In genomic region chr13:112835113-112835512, GRCm38 (mm10) we compare ENCODE assay signal across 8 mouse cellular contexts. TPM values are rescaled to one million over a fixed set of nuclear protein-coding genes. Genes with fewer than 3 reads are reported as not detected.
DNase-seq lines count a peak whose midpoint lies in the region; ATAC-seq and TF ChIP-seq lines count a peak whose summit lies in the region.

No protein-coding gene starts in this region.

- TF ChIP-seq POLR2A in lung, adult 2 months (IDR thresholded peaks at IDR 0.05; ENCODE audit: borderline replicate concordance, extremely low read depth, low read depth, low read length), result no peak

- WGBS in lung, adult 2 months, result 40% methylated on average over 12 of the region's 12 CpGs

- intact Hi-C loops in gastrocnemius, postnatal 14 days (cut with DNase I; ENCODE audit: low total_unique reads), result no loop called here

- H3K27me3 ChIP-seq in G1E (ENCODE audit: insufficient read depth, low read length), result no peaks in the 10 kb centered on the region

- ATAC-seq in G1E (ENCODE audit: extremely low read depth, insufficient number of reproducible peaks, low FRiP score, poor library complexity, severe bottlenecking), result no peak

- H3K9me3 ChIP-seq in G1E (replicated peaks), result 0 out of 2 replicates have a peak, but pooled peaks cover 2% of the 10 kb centered on the region

- peak overlapping the region; percentile 57; the same call in 1 of the 2 replicates for H3K4me3 ChIP-seq in G1E (ENCODE audit: low read depth, low read length)
- H3K4me3 ChIP-seq in lung, adult 2 months (replicated peaks; ENCODE audit: extremely low read depth, low read depth, low read length), result no peak overlapping the region

- peaks cover 14% of the 10 kb centered on the region for H3K36me3 ChIP-seq in G1E (replicated peaks)

- TF ChIP-seq CTCF in G1E (IDR thresholded peaks at IDR 0.05; ENCODE audit: low read depth, low read length), result no peak
- TF ChIP-seq CTCF in lung, adult 2 months (IDR thresholded peaks at IDR 0.05; ENCODE audit: insufficient read depth, low read length), result no peak

- peaks cover 68% of the 10 kb centered on the region for H3K4me1 ChIP-seq in G1E (ENCODE audit: insufficient read depth, low read depth, low read length)
- peaks cover 14% of the 10 kb centered on the region for H3K4me1 ChIP-seq in lung, adult 2 months (ENCODE audit: control insufficient read depth, insufficient read depth, low read length)

- DNase-seq in cerebellum, adult 18-20 months, result peak; percentile 23 to 25
- no peak for DNase-seq in cerebellum, adult 9-11 months
- no peak for DNase-seq in G1E (ENCODE audit: low spot score)
- DNase-seq in gastrocnemius, postnatal 14 days, result peak; percentile 66
- DNase-seq in lung, adult 2 months, result peak; percentile 14
- no peak for DNase-seq in left cerebral cortex, adult 11 months (ENCODE audit: low spot score)
- DNase-seq in ovary, postnatal 14 days (ENCODE audit: low spot score), result no peak
- no peak for DNase-seq in layer of hippocampus, postnatal 14 days (ENCODE audit: low spot score in 2 of 2)

RNA-seq across cellular contexts. Expression of gene Plpp1, which starts 34.5 kb away (rescaled TPM):
- 12.3 and 19.4 TPM in 2 replicates for total RNA-seq in G1E (2014; fragmentation: Nextera tagmentation)
- 1.5 and 2.1 TPM in 2 replicates for total RNA-seq in G1E (2017)
- 3.4 and 3.5 TPM in 2 replicates for polyA plus RNA-seq in G1E (2012)
- 10 to 100 TPM; 57.8 to 63.2 TPM for total RNA-seq in gastrocnemius, postnatal 14 days (2021)
- 171 and 191 TPM in 2 replicates for polyA plus RNA-seq in lung, adult 2 months (2012; rRNA removed)
- 10 to 100 TPM; 27.2 to 33.5 TPM for total RNA-seq in layer of hippocampus, postnatal 14 days (2021)

Comparison
In these comparisons a context has a peak if more than half of its experiments do, and no peak if none do; other contexts are left out.
1. DNase-seq: peak in cerebellum, adult 18-20 months (2 of 2), gastrocnemius, postnatal 14 days (single experiment) and lung, adult 2 months (single experiment); none in cerebellum, adult 9-11 months (single experiment), G1E (single experiment), left cerebral cortex, adult 11 months (single experiment), ovary, postnatal 14 days (single experiment) and layer of hippocampus, postnatal 14 days (0 of 2).